Mouse (Mus musculus): ENCODE results near the gene Pabpn1. TPM values are rescaled to one million over a fixed set of nuclear protein-coding genes. Genes with fewer than 3 reads are reported as not detected.
A peak's percentile ranks its signal among the peaks of the same experiment; 100 is the strongest.

Pabpn1 gene
- total RNA-seq, 2 experiments from 2014 or later, result 45.8 to 51.0 TPM

DNA sequence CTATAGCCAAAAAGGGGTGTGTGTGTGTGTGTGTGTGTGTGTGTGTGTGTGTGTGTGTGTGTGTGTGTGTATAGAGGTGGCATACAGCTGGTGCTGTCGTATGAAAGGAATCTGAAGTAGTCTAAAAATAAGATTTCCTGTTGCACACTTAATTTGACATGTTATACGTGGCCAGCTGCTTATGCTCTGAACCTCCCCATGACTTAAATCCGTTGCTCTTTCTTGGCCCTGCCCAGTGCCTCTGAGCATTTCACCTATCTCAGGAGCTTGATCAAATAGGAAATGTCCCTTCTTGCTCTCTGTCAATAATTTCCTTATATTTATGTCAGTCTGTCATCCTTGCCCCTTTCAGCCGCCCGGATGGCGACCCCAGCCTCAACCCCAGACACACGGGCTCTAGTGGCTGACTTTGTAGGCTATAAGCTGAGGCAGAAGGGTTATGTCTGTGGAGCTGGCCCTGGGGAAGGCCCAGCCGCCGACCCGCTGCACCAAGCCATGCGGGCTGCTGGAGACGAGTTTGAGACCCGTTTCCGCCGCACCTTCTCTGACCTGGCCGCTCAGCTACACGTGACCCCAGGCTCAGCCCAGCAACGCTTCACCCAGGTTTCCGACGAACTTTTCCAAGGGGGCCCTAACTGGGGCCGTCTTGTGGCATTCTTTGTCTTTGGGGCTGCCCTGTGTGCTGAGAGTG is 8.1 kb upstream of the Pabpn1 start:
- DNase-seq, result no peak
- intact Hi-C loops (cut with DNase I), result loop anchor here (10.0 kb wide), 1 partner anchor 629 kb away; the partner anchor contains the start of genes Abhd4 and Dad1

DNA sequence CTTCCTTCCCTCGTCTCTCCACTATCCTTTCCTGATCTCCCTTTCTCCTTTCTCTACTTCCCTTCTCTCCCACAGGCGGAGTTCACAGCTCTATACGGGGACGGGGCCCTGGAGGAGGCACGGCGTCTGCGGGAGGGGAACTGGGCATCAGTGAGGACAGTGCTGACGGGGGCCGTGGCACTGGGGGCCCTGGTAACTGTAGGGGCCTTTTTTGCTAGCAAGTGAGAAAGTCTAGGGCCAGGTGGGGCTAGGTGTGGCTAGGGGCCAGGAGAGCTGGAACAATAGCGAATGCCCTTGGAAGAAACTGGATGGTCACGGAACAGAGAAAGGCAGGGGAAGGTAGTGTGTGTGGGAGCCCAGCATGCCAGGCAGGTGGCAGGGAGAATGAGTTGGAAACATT is 7.0 kb upstream of the Pabpn1 start:
- no peak for DNase-seq
- intact Hi-C loops (cut with DNase I), result loop anchor here (10.0 kb wide), 1 partner anchor 631 kb away; the partner anchor contains the start of genes Abhd4 and Dad1

DNA sequence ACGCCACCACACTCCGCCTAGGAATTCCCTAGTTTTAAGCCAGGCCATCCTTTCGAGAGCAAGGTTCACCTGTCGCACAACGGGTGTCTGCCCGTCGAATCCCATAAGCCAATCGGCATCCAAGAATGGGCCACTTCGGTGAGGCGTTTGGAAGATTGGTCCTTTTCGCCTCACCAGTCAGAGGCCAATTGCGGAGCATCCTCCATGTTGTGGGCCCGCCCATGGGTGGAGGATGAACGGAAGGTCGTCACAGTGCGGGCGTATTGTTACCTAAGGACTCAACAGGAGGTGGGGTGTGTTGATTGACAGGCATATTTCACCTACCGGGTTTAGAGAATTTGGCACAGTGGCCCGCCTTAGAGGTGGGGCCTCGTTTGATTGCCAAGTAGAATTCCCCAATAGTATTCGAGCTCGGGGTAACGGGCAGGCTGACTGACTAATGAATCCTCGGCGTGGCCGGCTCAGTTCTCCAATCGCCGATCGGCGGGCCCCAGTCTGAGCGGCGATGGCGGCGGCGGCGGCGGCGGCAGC is 1.4 kb downstream of the Pabpn1 start:
- intact Hi-C loops (cut with DNase I), result loop anchor here (2.0 kb wide), 1 partner anchor 27 kb away; no protein-coding TSS in a partner anchor
- peak; percentile 96 to 98 for DNase-seq

DNA sequence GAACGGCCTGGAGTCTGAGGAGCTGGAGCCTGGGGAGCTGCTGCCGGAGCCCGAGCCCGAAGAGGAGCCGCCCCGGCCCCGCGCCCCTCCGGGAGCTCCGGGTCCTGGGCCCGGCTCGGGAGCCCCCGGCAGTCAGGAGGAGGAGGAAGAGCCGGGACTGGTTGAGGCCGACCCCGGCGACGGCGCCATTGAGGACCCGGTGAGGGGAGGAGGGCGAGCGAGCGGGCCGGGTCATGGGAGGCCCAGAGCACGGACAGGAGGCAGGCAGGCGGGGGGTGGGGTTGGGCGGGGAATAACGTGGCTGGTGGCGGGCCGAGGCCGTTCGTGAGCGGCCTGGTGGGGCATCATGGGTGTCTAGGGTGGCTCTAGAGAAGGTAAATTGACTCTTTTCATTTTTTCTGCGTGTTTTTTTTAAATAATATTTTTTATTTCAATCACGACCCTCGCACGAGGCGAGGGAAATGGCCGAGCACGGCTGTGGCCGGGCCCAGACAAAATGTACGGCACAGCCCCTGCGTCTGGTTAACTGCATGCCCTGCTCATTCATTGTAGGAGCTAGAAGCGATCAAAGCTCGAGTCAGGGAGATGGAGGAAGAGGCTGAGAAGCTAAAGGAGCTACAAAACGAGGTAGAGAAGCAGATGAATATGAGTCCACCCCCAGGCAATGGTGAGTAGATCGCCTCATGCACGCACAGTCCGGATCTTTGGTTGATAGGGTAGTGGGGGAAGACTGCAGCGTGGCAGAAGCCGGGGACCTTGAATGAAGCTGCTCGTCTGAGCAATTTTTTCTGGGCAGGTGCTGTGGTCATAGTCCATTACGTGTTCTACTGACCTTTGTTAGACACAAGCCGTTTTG is 2.2 kb downstream of the Pabpn1 start:
- DNase-seq, result peak in 1 of 2 experiments; percentile 66
- intact Hi-C loops (cut with DNase I), result loop anchor here (5.0 kb wide), 1 partner anchor 203 kb away; no protein-coding TSS in a partner anchor

DNA sequence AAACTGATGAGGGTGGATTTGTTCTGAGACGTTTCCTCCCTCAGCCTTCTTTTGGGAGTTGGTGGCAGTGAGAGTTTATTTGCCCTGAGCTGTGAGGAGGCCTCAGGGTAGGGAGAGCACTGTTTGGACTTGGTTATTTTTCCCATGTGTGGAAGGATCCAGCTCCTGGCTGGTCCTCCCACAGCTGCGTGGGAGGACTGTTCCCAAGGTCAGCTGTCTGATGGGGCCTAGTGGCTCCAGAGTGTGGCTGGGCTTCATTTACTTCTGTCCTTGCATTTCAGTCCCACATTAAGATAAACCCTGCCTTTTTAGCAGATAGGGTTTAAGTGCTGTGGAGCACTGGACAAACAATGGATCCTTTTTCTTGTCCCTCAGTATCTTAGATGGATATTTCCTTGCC is 5.1 kb downstream of the Pabpn1 start:
- DNase-seq, result no peak
- intact Hi-C loops (cut with DNase I), result loop anchor here (5.0 kb wide), 1 partner anchor 200 kb away; no protein-coding TSS in a partner anchor

DNA sequence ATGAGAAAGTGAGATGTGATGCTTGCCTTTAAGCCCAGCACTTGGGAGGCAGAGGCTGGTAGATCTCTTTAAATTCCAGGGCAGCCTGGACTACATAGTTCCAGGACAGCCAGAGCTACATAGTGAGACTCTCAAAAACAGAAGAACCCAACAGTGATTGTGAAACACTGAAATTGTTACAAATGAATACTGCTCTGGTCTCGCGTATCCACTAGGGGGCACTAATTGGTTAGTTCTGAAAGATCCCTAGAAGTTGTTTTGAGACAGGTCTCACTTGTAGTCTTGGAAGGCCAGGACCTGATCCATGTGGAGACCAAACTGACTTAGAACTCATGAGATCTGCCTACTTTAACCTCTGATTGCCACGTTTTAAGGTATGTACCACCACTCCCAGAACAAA is 8.1 kb downstream of the Pabpn1 start:
- intact Hi-C loops (cut with DNase I), result loop anchor here (1.0 to 2.0 kb wide), 3 partner anchors 39 to 178 kb away; partner anchors contain the start of gene Ngdn
- peak; percentile 59 to 67 for DNase-seq

DNA sequence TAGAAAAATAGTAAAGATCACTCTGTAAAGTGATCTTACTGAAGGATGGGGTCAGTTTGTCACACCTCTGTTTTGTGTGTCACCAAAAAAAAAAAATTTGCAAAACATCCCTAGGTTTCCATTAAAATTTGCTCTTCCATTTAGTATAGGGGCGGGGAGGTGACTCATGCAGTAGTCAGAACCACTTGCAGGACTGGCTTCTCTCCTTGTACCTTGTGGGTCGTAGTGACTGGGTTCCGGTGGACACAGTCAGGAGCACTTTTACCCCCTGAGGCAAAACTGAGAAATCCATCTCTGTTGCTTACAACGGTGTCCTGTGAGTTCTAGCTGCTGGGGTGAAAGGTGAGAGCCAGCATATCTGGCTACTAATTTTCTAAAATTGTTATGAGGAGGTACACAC is 11.3 kb downstream of the Pabpn1 start:
- intact Hi-C loops (cut with DNase I), result no loop called here
- no peak for DNase-seq

DNA sequence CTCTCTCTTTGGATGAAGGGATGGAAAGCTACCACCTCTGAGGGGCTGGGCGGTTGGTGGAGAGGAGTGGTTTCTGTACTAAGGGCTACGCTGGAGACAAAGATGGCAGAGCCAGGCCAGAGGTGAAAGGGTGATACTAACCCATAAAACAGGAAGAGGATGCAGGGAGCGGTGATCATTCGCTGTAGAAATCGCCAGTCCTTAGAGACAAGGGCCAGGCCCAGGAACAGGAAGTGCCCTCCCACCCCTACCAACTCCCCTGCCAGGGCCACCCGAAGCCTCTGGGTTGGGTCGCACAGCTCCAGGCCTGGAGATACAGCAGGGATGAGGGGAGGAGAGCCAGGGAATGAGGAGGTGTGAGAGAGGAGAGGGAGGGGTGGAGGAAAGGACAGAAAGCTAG is 16.4 kb downstream of the Pabpn1 start:
- no peak for DNase-seq
- intact Hi-C loops (cut with DNase I), result no loop called here

DNA sequence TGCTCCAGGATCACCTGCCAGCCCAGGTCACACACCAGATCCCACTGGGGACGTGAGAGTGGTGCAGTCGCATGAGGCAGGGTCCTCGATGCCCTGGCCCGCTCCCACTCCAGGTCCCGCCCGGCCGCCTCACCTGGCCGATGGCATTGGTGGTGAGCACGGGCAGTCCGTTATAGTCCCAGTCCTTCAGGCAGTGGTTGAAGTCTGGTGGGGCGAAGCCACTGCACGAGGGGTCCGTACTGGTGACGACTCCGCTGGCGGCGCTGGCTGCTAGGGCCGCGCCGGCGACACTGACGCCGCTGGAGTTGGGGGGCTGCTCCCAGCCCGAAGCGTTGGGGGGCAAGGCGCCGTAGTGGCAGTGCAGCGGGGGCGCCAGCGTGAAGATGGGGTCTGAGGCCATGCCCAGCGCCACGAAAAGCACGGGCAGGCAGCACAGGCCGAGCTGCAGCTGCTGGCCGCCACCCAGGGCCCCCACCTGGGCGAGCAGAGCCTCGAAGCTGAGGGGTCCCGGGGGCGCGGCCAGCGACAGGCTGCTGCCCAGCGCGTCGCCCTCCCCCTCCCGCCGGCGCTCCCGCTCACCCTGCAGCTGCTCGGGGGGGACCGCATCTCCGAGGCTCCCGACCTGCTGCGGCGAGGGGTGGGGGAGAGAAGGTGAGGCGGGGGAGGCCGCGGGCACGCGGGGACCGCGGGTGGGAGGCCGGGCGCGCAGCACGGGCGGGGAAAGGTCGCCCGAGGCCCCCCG is 20.0 kb downstream of the Pabpn1 start:
- intact Hi-C loops (cut with DNase I), result no loop called here

DNA sequence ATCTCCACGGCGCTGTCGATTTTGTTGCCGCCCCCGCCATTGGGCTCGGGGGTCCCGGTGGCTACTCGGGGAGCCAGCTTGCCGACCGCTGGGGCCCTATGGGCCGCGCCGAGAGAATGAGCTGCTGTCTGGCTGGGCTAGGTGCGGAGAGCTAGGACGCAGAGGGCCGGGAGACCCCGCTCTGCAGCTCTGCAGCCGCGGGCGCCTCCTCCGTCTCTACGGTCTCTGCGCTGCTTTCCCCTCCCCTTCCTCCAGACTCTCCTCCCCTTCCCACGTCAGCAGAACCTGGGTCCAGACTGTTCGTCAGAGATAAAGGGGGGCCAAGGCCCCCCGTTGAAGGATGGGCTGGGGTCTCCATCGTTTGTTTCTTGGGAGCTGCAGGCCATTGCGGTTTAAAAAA is 20.6 kb downstream of the Pabpn1 start, which contains the start of gene Slc22a17:
Gene Slc22a17 (minus strand): TSS at position 247 of the 400 bp plus-strand sequence.
- intact Hi-C loops (cut with DNase I), result no loop called here
- peak; percentile 70 to 72 for DNase-seq

More for the DNA sequence above, 20.0 kb downstream of the Pabpn1 start:
- DNase-seq, result no peak

DNA sequence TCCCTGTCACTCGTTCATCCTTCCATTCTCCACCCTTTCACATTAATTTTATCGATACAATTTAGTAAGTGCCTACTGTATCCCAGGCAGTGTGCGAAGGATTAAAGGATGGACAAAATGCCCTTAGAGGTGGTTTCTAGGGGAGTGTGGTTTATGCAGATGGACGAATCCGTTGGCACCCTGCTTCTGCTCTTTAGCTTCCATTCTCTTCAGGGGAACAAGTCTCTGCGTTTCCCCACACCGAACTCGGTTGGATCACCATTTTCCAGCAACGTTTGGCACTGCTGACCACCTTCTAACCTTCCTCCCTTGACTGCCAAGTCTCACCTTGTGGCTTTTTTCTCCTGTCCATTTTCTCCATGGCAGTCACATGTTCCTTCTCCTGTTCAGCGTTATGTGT is 21.0 kb downstream of the Pabpn1 start:
- intact Hi-C loops (cut with DNase I), result no loop called here
- no peak for DNase-seq

DNA sequence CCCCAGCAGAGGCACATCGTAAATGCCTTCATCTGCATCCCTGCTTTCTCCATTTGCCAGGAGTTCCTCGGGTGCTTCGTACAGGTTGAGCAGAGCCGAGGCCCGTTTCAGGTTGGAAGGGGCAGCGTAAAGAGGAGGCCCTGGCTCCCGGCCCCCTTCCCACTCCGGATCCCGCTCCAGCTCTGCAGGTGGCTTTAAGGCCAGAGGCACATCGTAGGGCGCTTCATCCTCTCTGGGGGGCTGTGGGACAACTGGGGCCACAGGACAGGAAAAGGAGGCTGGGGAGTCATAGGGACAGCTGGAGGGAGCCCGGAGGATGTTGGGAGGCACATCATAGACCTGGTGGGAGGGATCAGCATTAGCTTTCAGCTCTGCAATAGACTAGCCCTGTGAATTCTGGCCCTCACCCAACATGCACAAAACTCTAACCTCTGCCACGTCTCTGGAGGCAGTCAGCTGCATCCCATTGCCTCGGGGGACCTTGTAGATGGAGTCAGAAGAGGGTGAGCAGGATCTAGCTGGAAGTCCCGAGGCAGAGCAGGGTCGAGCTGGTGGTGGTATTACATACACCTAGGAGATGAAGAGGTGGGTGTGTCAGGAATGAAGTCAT is 27.9 kb downstream of the Pabpn1 start:
- no peak for DNase-seq
- intact Hi-C loops (cut with DNase I), result no loop called here

DNA sequence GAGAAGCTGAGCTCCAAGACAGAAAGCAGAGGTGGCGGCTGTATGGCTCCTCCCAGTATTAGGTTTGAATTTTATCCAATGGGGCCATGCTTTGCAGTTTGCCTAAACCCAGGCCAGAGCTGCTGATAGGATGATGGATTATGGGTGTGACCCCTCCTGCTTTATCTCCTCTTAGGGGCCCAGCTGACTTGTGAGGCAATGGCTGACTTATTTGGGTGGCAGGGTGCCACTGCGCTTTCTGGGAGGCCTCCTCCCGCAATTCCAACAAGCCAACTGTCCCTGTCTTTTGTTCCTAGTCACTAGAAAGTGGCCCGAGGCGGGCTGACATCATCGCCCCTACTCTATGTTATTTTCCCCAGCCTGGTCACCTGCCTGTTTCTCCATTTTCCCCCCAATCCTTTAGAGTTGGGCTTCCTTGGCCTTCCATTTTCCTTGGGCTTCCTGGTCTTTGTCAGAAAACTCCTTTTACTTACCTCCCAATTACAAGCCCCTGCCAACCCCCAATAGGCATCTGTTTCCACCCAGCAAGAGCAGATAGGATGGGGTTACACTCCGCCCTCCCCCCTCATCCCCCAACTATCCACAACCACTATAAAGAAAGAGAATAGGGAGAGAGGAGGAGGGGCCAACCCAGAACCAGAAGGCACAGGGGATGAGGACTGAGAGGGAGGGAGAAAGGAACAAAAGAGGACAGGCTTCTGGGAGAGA is 32.5 kb downstream of the Pabpn1 start:
- peak; percentile 59 to 64 for DNase-seq
- intact Hi-C loops (cut with DNase I), result no loop called here

DNA sequence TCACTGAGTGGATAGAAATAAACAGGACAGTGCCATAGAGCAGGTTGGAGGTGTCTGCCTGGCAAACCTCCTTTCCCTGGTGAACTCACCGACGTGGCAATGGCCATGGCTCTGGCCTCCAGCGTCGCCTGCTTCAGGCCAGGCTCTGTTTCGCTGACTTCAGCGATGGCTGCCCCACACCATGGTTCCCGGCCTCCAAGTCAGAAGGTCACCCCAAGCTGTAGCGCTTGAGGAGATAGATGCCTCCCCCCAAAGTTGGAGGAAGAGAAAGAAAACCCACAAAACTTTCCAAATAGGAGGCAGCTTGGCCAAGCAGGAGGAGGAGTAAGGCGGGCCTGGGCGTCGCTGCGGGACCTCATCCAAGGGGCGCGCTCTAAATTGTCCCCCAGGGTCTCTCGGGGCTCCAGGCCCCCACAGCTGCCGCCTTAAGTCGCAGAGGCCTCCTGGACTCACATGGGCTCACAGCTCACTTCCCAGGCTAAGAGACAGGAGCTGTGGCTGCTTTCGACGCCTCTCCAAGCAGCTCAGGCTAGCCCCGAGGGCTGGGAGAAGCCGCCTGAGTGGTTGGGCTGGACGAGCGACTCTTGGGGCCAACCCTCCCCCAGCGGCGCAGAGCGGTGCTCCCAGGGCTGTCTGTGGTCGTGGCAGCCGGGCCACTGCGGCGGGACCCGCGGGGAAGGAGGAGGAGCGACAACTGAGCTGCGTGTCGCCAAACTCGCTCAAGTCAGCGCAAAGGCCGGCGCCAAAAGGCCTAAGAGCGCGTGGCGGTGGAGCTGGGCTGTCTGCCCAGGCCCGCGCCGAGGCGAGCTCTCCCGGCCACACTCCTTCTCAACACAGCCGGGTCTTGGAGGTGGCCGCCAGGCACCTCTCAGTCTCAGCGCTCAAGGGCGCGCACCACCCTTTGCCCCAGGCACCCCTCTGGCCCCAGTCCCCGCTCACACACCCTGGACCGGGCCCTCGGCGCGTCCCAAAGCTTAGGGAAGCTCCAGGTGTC is 33.3 kb downstream of the Pabpn1 start, which contains the start of gene Efs:
Gene Efs (minus strand): TSS at position 778 of the 994 bp plus-strand sequence.
- intact Hi-C loops (cut with DNase I), result no loop called here
- DNase-seq, result peak; percentile 59 to 73

DNA sequence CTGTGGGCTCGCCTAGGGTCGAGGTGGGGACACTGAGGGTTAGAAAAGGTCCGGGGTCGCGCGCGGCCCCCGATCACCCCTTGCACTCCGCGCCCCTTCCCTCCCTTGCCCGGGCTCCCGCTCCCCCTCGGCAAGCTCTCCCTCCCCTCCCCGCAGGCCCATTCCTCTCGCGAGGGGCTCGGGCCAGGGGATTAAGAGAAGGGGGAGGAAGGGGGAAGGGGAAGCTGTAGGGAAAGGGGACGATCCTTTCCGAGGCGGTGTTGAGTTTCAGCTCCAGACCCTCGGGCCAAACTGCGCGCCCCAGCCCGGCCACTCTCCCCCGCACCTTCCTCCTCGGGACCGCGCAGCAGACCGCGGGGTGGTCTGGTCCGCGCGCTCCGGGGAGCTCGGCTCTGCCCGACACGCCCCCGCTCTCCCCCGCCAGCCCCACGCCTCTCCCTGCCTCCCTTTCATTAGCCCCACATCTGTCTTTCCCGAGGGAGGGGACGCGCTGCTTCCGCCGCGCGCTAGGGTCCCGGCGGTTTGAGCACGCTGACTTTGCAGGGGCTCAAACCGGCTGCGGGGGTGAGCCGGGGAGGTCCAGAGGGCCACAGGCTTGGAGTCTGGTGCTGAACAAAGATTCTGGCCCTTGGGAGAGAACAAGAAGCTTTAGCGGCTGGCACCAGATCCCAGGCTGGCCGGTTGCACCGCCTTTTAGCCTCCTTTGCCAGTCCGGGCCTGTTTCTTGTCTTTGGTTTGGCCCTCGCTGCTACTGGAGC is 34.3 kb downstream of the Pabpn1 start:
- intact Hi-C loops (cut with DNase I), result no loop called here
- DNase-seq, result peak; percentile 62 to 65

DNA sequence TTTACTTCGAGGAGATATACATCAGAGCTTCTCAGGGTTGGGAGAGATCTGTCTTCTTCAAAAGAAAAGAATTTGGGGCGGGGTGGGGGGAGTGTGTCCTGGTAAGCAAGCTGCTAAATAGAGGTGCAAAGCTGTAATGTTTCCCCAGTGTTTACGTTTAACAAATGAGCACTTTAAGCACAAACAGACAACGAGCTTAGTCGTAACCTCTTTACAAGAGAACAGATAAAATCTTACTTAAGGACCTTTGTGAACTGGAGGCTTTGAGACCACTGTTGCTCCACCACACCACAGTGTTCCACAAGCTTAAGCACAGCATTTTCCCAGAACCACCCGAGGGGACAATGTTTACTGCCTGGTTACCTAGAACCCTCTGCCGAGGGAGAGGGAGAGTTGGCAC is 35.0 kb downstream of the Pabpn1 start:
- DNase-seq, result no peak
- intact Hi-C loops (cut with DNase I), result no loop called here

DNA sequence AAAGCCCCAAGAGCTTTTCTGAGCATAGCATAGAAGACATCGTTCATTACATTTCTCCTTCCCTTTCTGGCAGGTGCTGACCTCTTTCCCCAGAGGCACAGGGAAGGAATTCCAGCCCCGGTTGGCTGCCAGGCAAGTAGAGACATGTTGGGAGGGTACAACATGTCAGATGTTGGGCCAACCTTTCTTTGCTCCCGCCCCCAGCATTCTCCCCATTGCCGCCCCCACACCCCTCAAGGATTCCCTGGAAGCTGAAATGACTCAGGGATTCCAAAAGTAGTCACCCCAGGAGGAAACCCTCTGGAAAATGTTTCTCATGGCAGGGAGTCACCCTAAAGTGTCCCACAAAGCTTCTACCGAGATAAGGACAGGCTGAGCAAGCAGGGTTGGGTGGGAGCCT is 37.5 kb downstream of the Pabpn1 start:
- intact Hi-C loops (cut with DNase I), result no loop called here

More for the DNA sequence above, 37.5 kb downstream of the Pabpn1 start:
- DNase-seq, result no peak
